Mouse (Mus musculus) forebrain, embryonic 10.5 days (tissue): ENCODE data around the gene Dnm3. TPM values are rescaled to one million over a fixed set of nuclear protein-coding genes. Genes with fewer than 3 reads are reported as not detected.

Experiments used
- DNase-seq: peaks from one replicate; pipeline ENCODE4 v3.0.0-alpha.2; 2017; ENCODE audit warnings: low spot score; ENCODE audit errors: extremely low spot score
- H3K27ac ChIP-seq: fragments of 300-500 bp; sonication (generic); 2 replicates; pipeline ENCODE4 v1.5.1; 2016; ENCODE audit warnings: mild to moderate bottlenecking
- H3K27me3 ChIP-seq: fragments of 300-500 bp; sonication (generic); 2 replicates; pipeline ENCODE4 v1.6.1; 2016; ENCODE audit warnings: mild to moderate bottlenecking; ENCODE audit not compliant: poor library complexity, severe bottlenecking
- H3K36me3 ChIP-seq: fragments of 300-500 bp; sonication (generic); replicated peaks from 2 replicates; pipeline ENCODE4 v1.6.1; 2016; ENCODE audit warnings: mild to moderate bottlenecking, moderate library complexity
- H3K4me1 ChIP-seq: fragments of 300-500 bp; sonication (generic); 2 replicates; pipeline ENCODE4 v1.6.1; 2016
- H3K4me3 ChIP-seq: fragments of 300-500 bp; sonication (generic); 2 replicates; pipeline ENCODE4 v1.5.1; 2016; ENCODE audit warnings: mild to moderate bottlenecking, moderate library complexity
- H3K9me3 ChIP-seq: fragments of 300-500 bp; sonication (generic); 2 replicates; pipeline ENCODE4 v1.6.1; 2016; ENCODE audit warnings: mild to moderate bottlenecking, moderate library complexity
- WGBS: fragments of 180-500 bp; shearing (Covaris S2); methylation state at CpG from one replicate; pipeline ENCODE4 v1.1.7; 2016; 5-methylcytosine and 5-hydroxymethylcytosine counted together
- polyA plus RNA-seq: library from polyadenylated mRNA; unstranded; fragments of >200 nt; fragmentation: Nextera tagmentation; extraction: Ambion mirVana; gene quantifications from 2 replicates; pipeline ENCODE4 v1.2.1, GENCODE M21; 2016

Dnm3 gene
- polyA plus RNA-seq, 1 experiment from 2014 or later = 2.6 TPM

- H3K27ac ChIP-seq = no peak overlapping the region
- no peaks in the 10 kb centered on the region for H3K9me3 ChIP-seq
- H3K4me3 ChIP-seq = no peak overlapping the region
- no peaks in the 10 kb centered on the region for H3K36me3 ChIP-seq
- DNase-seq = no peak
- no peaks in the 10 kb centered on the region for H3K4me1 ChIP-seq
- H3K27me3 ChIP-seq = no peaks in the 10 kb centered on the region
- WGBS = 85% methylated on average over 2 of the region's 2 CpGs
These were observed 19.1 kb downstream of the Dnm3 start for GRCm38 (mm10) chr1:162458711-162459110.

GRCm38 (mm10) chr1:162456861-162457260 lies 21.0 kb downstream of the Dnm3 start:
- Histone ChIP-seq H3K4me3 (no peak overlapping the region), H3K36me3 (no peaks in the 10 kb centered on the region), H3K27ac (no peak overlapping the region), H3K4me1 (no peaks in the 10 kb centered on the region), H3K9me3 (no peaks in the 10 kb centered on the region), H3K27me3 (no peaks in the 10 kb centered on the region)
- 96% methylated on average over 6 of the region's 6 CpGs for WGBS
- no peak for DNase-seq

GRCm38 (mm10) chr1:162456406-162456805 lies 21.4 kb downstream of the Dnm3 start:
- no peak overlapping the region for H3K4me3 ChIP-seq
- no peak for DNase-seq
- H3K27me3 ChIP-seq = no peaks in the 10 kb centered on the region
- no peaks in the 10 kb centered on the region for H3K4me1 ChIP-seq
- 80% methylated on average over 4 of the region's 4 CpGs for WGBS
- H3K27ac ChIP-seq = no peak overlapping the region
- no peaks in the 10 kb centered on the region for H3K9me3 ChIP-seq
- H3K36me3 ChIP-seq = no peaks in the 10 kb centered on the region

- Histone ChIP-seq H3K27ac (no peak overlapping the region), H3K4me3 (no peak overlapping the region), H3K36me3 (no peaks in the 10 kb centered on the region), H3K27me3 (no peaks in the 10 kb centered on the region), H3K9me3 (no peaks in the 10 kb centered on the region), H3K4me1 (no peaks in the 10 kb centered on the region)
- 88% methylated on average over 8 of the region's 8 CpGs for WGBS
- DNase-seq = no peak
These were observed 24.3 kb downstream of the Dnm3 start for GRCm38 (mm10) chr1:162453578-162453977.

GRCm38 (mm10) chr1:162453030-162453429 lies 24.8 kb downstream of the Dnm3 start:
- WGBS = 83% methylated on average over 6 of the region's 6 CpGs
- H3K4me1 ChIP-seq = no peaks in the 10 kb centered on the region
- H3K4me3 ChIP-seq = no peak overlapping the region
- H3K27ac ChIP-seq = no peak overlapping the region
- DNase-seq = no peak
- H3K27me3 ChIP-seq = no peaks in the 10 kb centered on the region
- no peaks in the 10 kb centered on the region for H3K36me3 ChIP-seq
- no peaks in the 10 kb centered on the region for H3K9me3 ChIP-seq

- Histone ChIP-seq H3K36me3 (no peaks in the 10 kb centered on the region), H3K4me3 (no peak overlapping the region), H3K27ac (no peak overlapping the region), H3K27me3 (no peaks in the 10 kb centered on the region), H3K9me3 (no peaks in the 10 kb centered on the region), H3K4me1 (no peaks in the 10 kb centered on the region)
- 69% methylated on average over 3 of the region's 3 CpGs for WGBS
- no peak for DNase-seq
These were observed 28.5 kb downstream of the Dnm3 start for GRCm38 (mm10) chr1:162449161-162449909.

- no peak for DNase-seq
- Histone ChIP-seq H3K27me3 (no peaks in the 10 kb centered on the region), H3K9me3 (no peaks in the 10 kb centered on the region), H3K36me3 (no peaks in the 10 kb centered on the region), H3K27ac (no peak overlapping the region), H3K4me1 (no peaks in the 10 kb centered on the region), H3K4me3 (no peak overlapping the region)
- WGBS = 88% methylated on average over 8 of the region's 8 CpGs
These were observed 33.0 kb downstream of the Dnm3 start for GRCm38 (mm10) chr1:162444805-162445204.

- H3K4me1 ChIP-seq = no peaks in the 10 kb centered on the region
- H3K9me3 ChIP-seq = no peaks in the 10 kb centered on the region
- no peak overlapping the region for H3K27ac ChIP-seq
- no peak overlapping the region for H3K4me3 ChIP-seq
- H3K27me3 ChIP-seq = no peaks in the 10 kb centered on the region
- no peak for DNase-seq
- H3K36me3 ChIP-seq = no peaks in the 10 kb centered on the region
These were observed 38.3 kb downstream of the Dnm3 start for GRCm38 (mm10) chr1:162439576-162439975.

- no peak overlapping the region for H3K27ac ChIP-seq
- no peaks in the 10 kb centered on the region for H3K27me3 ChIP-seq
- H3K4me1 ChIP-seq = peaks cover 8% of the 10 kb centered on the region
- DNase-seq = no peak
- H3K4me3 ChIP-seq = no peak overlapping the region
- WGBS = 84% methylated on average over 3 of the region's 3 CpGs
- H3K9me3 ChIP-seq = no peaks in the 10 kb centered on the region
- H3K36me3 ChIP-seq = no peaks in the 10 kb centered on the region
These were observed 41.2 kb downstream of the Dnm3 start for GRCm38 (mm10) chr1:162436672-162437071.

- no peak for DNase-seq
- H3K9me3 ChIP-seq = no peaks in the 10 kb centered on the region
- no peaks in the 10 kb centered on the region for H3K27me3 ChIP-seq
- H3K36me3 ChIP-seq = no peaks in the 10 kb centered on the region
- no peak overlapping the region for H3K4me3 ChIP-seq
- WGBS = 80% methylated on average over 2 of the region's 2 CpGs
- H3K27ac ChIP-seq = no peak overlapping the region
- peaks cover 12% of the 10 kb centered on the region for H3K4me1 ChIP-seq
These were observed 48.9 kb downstream of the Dnm3 start for GRCm38 (mm10) chr1:162428904-162429303.

GRCm38 (mm10) chr1:162425930-162426478 lies 51.8 kb downstream of the Dnm3 start:
- no peaks in the 10 kb centered on the region for H3K27me3 ChIP-seq
- no peaks in the 10 kb centered on the region for H3K9me3 ChIP-seq
- no peak for DNase-seq
- H3K27ac ChIP-seq = 0 out of 2 replicates have a peak overlapping the region, but pooled peaks have one; percentile 20
- H3K36me3 ChIP-seq = no peaks in the 10 kb centered on the region
- H3K4me3 ChIP-seq = no peak overlapping the region
- peaks cover 5% of the 10 kb centered on the region for H3K4me1 ChIP-seq
- 59% methylated on average over 15 of the region's 15 CpGs for WGBS

- Histone ChIP-seq H3K27ac (no peak overlapping the region), H3K36me3 (no peaks in the 10 kb centered on the region), H3K4me1 (peaks cover 5% of the 10 kb centered on the region), H3K4me3 (no peak overlapping the region), H3K27me3 (no peaks in the 10 kb centered on the region), H3K9me3 (no peaks in the 10 kb centered on the region)
- no peak for DNase-seq
- 88% methylated on average over 6 of the region's 6 CpGs for WGBS
These were observed 55.0 kb downstream of the Dnm3 start for GRCm38 (mm10) chr1:162422826-162423225.

- Histone ChIP-seq H3K36me3 (no peaks in the 10 kb centered on the region), H3K4me3 (no peak overlapping the region), H3K9me3 (no peaks in the 10 kb centered on the region), H3K4me1 (peaks cover 12% of the 10 kb centered on the region; the same call in 1 of the 2 replicates), H3K27me3 (no peaks in the 10 kb centered on the region), H3K27ac (no peak overlapping the region)
- WGBS = 16% methylated on average over 1 of the region's 1 CpGs
- DNase-seq = no peak
These were observed 64.0 kb downstream of the Dnm3 start for GRCm38 (mm10) chr1:162413791-162414190.
